Mouse (Mus musculus) cerebellum, adult (tissue): ENCODE measurements around the gene Acod1.

Source experiments
- ATAC-seq: cut with Nextera tagmentation; 2 replicates; pipeline ENCODE4 v1.9.2; 2017; ENCODE audit warnings: mild to moderate bottlenecking, moderate library complexity, mixed read lengths; ENCODE audit not compliant: insufficient number of reproducible peaks, low FRiP score, low TSS enrichment

Gene Acod1

GRCm38 (mm10) chr14:103070790-103071189, 24.0 kb downstream of the Acod1 start:
- ATAC-seq, result 0 out of 2 replicates have a peak, but pooled peaks have one; percentile 2

GRCm38 (mm10) chr14:103071471-103071870, 24.7 kb downstream of the Acod1 start:
- ATAC-seq, result no peak

- ATAC-seq, result no peak
These were observed 26.0 kb downstream of the Acod1 start for GRCm38 (mm10) chr14:103072731-103073130.

GRCm38 (mm10) chr14:103073825-103074224, 27.0 kb downstream of the Acod1 start:
- ATAC-seq, result no peak

GRCm38 (mm10) chr14:103075166-103075565, 28.4 kb downstream of the Acod1 start:
- no peak for ATAC-seq

- no peak for ATAC-seq
These were observed 30.7 kb downstream of the Acod1 start for GRCm38 (mm10) chr14:103077272-103078005.

- peak; percentile 66 for ATAC-seq
These were observed 31.5 kb downstream of the Acod1 start for GRCm38 (mm10) chr14:103078006-103078912.

GRCm38 (mm10) chr14:103079209-103079977, 32.6 kb downstream of the Acod1 start:
- ATAC-seq, result peak; percentile 94

GRCm38 (mm10) chr14:103085840-103086533, 39.2 kb downstream of the Acod1 start:
- ATAC-seq, result no peak

GRCm38 (mm10) chr14:103086671-103087324, 40.0 kb downstream of the Acod1 start:
- no peak for ATAC-seq

GRCm38 (mm10) chr14:103087846-103088245, 41.1 kb downstream of the Acod1 start:
- ATAC-seq, result no peak

- ATAC-seq, result 0 out of 2 replicates have a peak, but pooled peaks have one; percentile 24
These were observed 41.8 kb downstream of the Acod1 start for GRCm38 (mm10) chr14:103088624-103089023.

- ATAC-seq, result no peak
These were observed 46.5 kb downstream of the Acod1 start for GRCm38 (mm10) chr14:103093236-103093635.

- ATAC-seq, result no peak
These were observed 46.9 kb downstream of the Acod1 start for GRCm38 (mm10) chr14:103093670-103094069.

GRCm38 (mm10) chr14:103095036-103095435, 48.3 kb downstream of the Acod1 start:
- no peak for ATAC-seq

GRCm38 (mm10) chr14:103095826-103096225, 49.0 kb downstream of the Acod1 start:
- no peak for ATAC-seq

- no peak for ATAC-seq
These were observed 49.8 kb downstream of the Acod1 start for GRCm38 (mm10) chr14:103096621-103097020.

- ATAC-seq, result no peak
These were observed 51.4 kb downstream of the Acod1 start for GRCm38 (mm10) chr14:103098213-103098586.

- ATAC-seq, result peak; percentile 87
These were observed 51.9 kb downstream of the Acod1 start for GRCm38 (mm10) chr14:103098587-103099235.
